Mouse (Mus musculus) bone marrow macrophage, adult 2 months (primary cell): ENCODE data around the gene Ccdc157.

Experiments
- CTCF ChIP-seq: IDR thresholded peaks from 2 replicates; pipeline ENCODE4 v1.5.1; 2012; ENCODE audit warnings: low read depth, mild to moderate bottlenecking, low read length, moderate library complexity
- POLR2A ChIP-seq: IDR thresholded peaks from 2 replicates; pipeline ENCODE4 v1.6.1; 2012; ENCODE audit warnings: mild to moderate bottlenecking, low read depth, low read length, borderline replicate concordance

GRCm38 (mm10) chr11:4160758-4161480 lies 826 bp upstream of the Ccdc157 start:
- TF ChIP-seq POLR2A (no peak), CTCF (no peak)
